Mouse (Mus musculus): ENCODE results near the gene Serpina10. TPM values are rescaled to one million over a fixed set of nuclear protein-coding genes. Genes with fewer than 3 reads are reported as not detected.

The Serpina10 gene
- total and polyA plus RNA-seq, 3 experiments, result 0.05 TPM; not detected in 2

GRCm38 (mm10) chr12:103565151-103565550, 66.1 kb downstream of the Serpina10 start:
- H3K4me3 ChIP-seq (ENCODE audit: low read depth, low read length), result no peak overlapping the region
- no peaks in the 10 kb centered on the region for H3K27me3 ChIP-seq (ENCODE audit: insufficient read depth, low read length)
- ATAC-seq (ENCODE audit: extremely low read depth, insufficient number of reproducible peaks, low FRiP score, poor library complexity, severe bottlenecking) (no peak), DNase-seq (ENCODE audit: low spot score) (no peak)
- no peaks in the 10 kb centered on the region for H3K4me1 ChIP-seq (ENCODE audit: insufficient read depth, low read depth, low read length)
- H3K9me3 ChIP-seq (replicated peaks), result peaks cover 16% of the 10 kb centered on the region
- TF ChIP-seq GATA2 (IDR thresholded peaks at IDR 0.05; ENCODE audit: borderline replicate concordance, low read depth, low read length) (no peak), POLR2AphosphoS5 (IDR thresholded peaks at IDR 0.05; ENCODE audit: insufficient replicate concordance, low read depth, low read length) (no peak), GATA1 (IDR thresholded peaks at IDR 0.05; ENCODE audit: borderline replicate concordance, low read length) (no peak), CTCF (IDR thresholded peaks at IDR 0.05; ENCODE audit: low read depth, low read length) (no peak), TAL1 (conservative IDR thresholded peaks at IDR 0.05; ENCODE audit: low read depth, low read length) (no peak)
- H3K36me3 ChIP-seq (replicated peaks), result no peaks in the 10 kb centered on the region

Other genes starting within 250 kb of the Serpina10 start
- gene Otub2, start 242.8 kb downstream of the Serpina10 start, total RNA-seq (2014; fragmentation: Nextera tagmentation), result 18.9 and 25.2 TPM in 2 replicates
- 15.2 and 18.1 TPM in 2 replicates for gene Otub2, start 242.8 kb downstream of the Serpina10 start, total RNA-seq (2017)
- gene Otub2, start 242.8 kb downstream of the Serpina10 start, polyA plus RNA-seq (2012), result 4.6 and 5.2 TPM in 2 replicates
- 6.9 and 8.1 TPM in 2 replicates for gene 9330161L09Rik, start 223.6 kb downstream of the Serpina10 start, total RNA-seq (2014; fragmentation: Nextera tagmentation)
- 2.1 and 2.8 TPM in 2 replicates for gene 9330161L09Rik, start 223.6 kb downstream of the Serpina10 start, total RNA-seq (2017)
- gene 9330161L09Rik, start 223.6 kb downstream of the Serpina10 start, polyA plus RNA-seq (2012), result 0.05 TPM in 1 of 2 replicates, not detected in the other
- gene Ddx24, start 205.6 kb downstream of the Serpina10 start, total RNA-seq (2014; fragmentation: Nextera tagmentation), result 243 and 249 TPM in 2 replicates
- 227 and 244 TPM in 2 replicates for gene Ddx24, start 205.6 kb downstream of the Serpina10 start, total RNA-seq (2017)
- 38.8 and 66.8 TPM in 2 replicates for gene Ddx24, start 205.6 kb downstream of the Serpina10 start, polyA plus RNA-seq (2012)
- gene Ifi27, start 197.2 kb downstream of the Serpina10 start, total RNA-seq (2014; fragmentation: Nextera tagmentation), result 151 and 164 TPM in 2 replicates
- gene Ifi27, start 197.2 kb downstream of the Serpina10 start, total RNA-seq (2017), result 335 and 374 TPM in 2 replicates
- 16.9 and 22.2 TPM in 2 replicates for gene Ifi27, start 197.2 kb downstream of the Serpina10 start, polyA plus RNA-seq (2012)
- not detected in 2 replicates for gene Ifi27l2a, start 187.8 kb downstream of the Serpina10 start, total RNA-seq (2014; fragmentation: Nextera tagmentation)
- 9.6 and 10.9 TPM in 2 replicates for gene Ifi27l2a, start 187.8 kb downstream of the Serpina10 start, total RNA-seq (2017)
- gene Ifi27l2a, start 187.8 kb downstream of the Serpina10 start, polyA plus RNA-seq (2012), result 0.97 and 1.2 TPM in 2 replicates
- not detected in 2 replicates for gene Ifi27l2b, start 174.2 kb downstream of the Serpina10 start, total RNA-seq (2014; fragmentation: Nextera tagmentation)
- gene Ifi27l2b, start 174.2 kb downstream of the Serpina10 start, total RNA-seq (2017), result 0.49 TPM in 1 of 2 replicates, not detected in the other
- not detected in 2 replicates for gene Ifi27l2b, start 174.2 kb downstream of the Serpina10 start, polyA plus RNA-seq (2012)
- gene Ppp4r4, start 99.2 kb downstream of the Serpina10 start, total RNA-seq (2014; fragmentation: Nextera tagmentation), result not detected in 2 replicates
- gene Ppp4r4, start 99.2 kb downstream of the Serpina10 start, total RNA-seq (2017), result 0.05 TPM in 1 of 2 replicates, not detected in the other
- not detected in 2 replicates for gene Ppp4r4, start 99.2 kb downstream of the Serpina10 start, polyA plus RNA-seq (2012)
- gene Serpina6, start 25.8 kb upstream of the Serpina10 start, total RNA-seq (2014; fragmentation: Nextera tagmentation), result not detected in 2 replicates
- gene Serpina6, start 25.8 kb upstream of the Serpina10 start, total RNA-seq (2017), result not detected in 2 replicates
- not detected in 2 replicates for gene Serpina6, start 25.8 kb upstream of the Serpina10 start, polyA plus RNA-seq (2012)
- gene Serpina16, start 44.7 kb upstream of the Serpina10 start, total RNA-seq (2014; fragmentation: Nextera tagmentation), result not detected in 2 replicates
- gene Serpina16, start 44.7 kb upstream of the Serpina10 start, total RNA-seq (2017), result not detected in 2 replicates
- gene Serpina16, start 44.7 kb upstream of the Serpina10 start, polyA plus RNA-seq (2012), result not detected in 2 replicates
- not detected in 2 replicates for gene Serpina1f, start 64.1 kb upstream of the Serpina10 start, total RNA-seq (2014; fragmentation: Nextera tagmentation)
- 0.06 and 0.27 TPM in 2 replicates for gene Serpina1f, start 64.1 kb upstream of the Serpina10 start, total RNA-seq (2017)
- gene Serpina1f, start 64.1 kb upstream of the Serpina10 start, polyA plus RNA-seq (2012), result not detected in 2 replicates
- not detected in 2 replicates for gene Serpina1d, start 142.1 kb upstream of the Serpina10 start, total RNA-seq (2014; fragmentation: Nextera tagmentation)
- not detected in 2 replicates for gene Serpina1d, start 142.1 kb upstream of the Serpina10 start, total RNA-seq (2017)
- not detected in 2 replicates for gene Serpina1d, start 142.1 kb upstream of the Serpina10 start, polyA plus RNA-seq (2012)
- not detected in 2 replicates for gene Serpina1b, start 198.9 kb upstream of the Serpina10 start, total RNA-seq (2014; fragmentation: Nextera tagmentation)
- gene Serpina1b, start 198.9 kb upstream of the Serpina10 start, total RNA-seq (2017), result 0.16 TPM in 1 of 2 replicates, not detected in the other
- not detected in 2 replicates for gene Serpina1b, start 198.9 kb upstream of the Serpina10 start, polyA plus RNA-seq (2012)
- not detected in 2 replicates for gene Serpina1a, start 232.1 kb upstream of the Serpina10 start, total RNA-seq (2014; fragmentation: Nextera tagmentation)
- 0.22 TPM in 1 of 2 replicates, not detected in the other for gene Serpina1a, start 232.1 kb upstream of the Serpina10 start, total RNA-seq (2017)
- not detected in 2 replicates for gene Serpina1a, start 232.1 kb upstream of the Serpina10 start, polyA plus RNA-seq (2012)